Mouse (Mus musculus) thymus, adult 2 months (tissue): ENCODE measurements around the gene Gxylt1.

ENCODE experiments used
- CTCF ChIP-seq: fragments of 200-500 bp; IDR thresholded peaks from 2 replicates; pipeline ENCODE4 v1.5.1; 2012; ENCODE audit warnings: mild to moderate bottlenecking, control low read depth, low read length, moderate library complexity, borderline replicate concordance; ENCODE audit not compliant: control insufficient read depth, poor library complexity, insufficient read depth; ENCODE audit errors: extremely low read depth
- POLR2A ChIP-seq: fragments of 200-500 bp; IDR thresholded peaks from 2 replicates; pipeline ENCODE4 v1.6.1; 2012; ENCODE audit warnings: mild to moderate bottlenecking, low read length, control low read depth, moderate library complexity; ENCODE audit not compliant: control insufficient read depth, poor library complexity, insufficient read depth; ENCODE audit errors: extremely low read depth

- TF ChIP-seq CTCF = no peak
- TF ChIP-seq POLR2A = no peak
These were observed 4.6 kb downstream of the Gxylt1 start for GRCm38 (mm10) chr15:93270289-93270855.
